34 mouse cellular contexts compared by ENCODE assay signal in the genomic region with DNA sequence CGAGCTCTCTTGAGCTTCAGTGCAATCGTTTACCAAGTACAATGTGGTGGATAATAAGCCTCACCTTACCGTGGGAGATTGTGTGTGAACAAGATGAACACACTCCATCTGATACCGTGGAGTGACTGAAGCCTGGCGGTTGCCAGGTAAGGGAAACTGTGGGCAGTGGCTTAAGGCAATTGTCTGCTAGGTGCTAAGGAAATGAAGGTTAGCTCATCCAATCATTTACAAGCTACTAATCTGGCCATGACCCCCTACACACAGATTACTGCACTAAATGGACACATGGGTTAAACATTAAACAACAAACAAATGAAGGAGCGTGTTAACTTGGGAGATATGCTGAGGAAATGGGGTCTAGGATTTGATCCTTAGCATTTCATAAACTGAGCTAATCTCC. TPM values are rescaled to one million over a fixed set of nuclear protein-coding genes. Genes with fewer than 3 reads are reported as not detected.
A peak's percentile ranks its signal among the peaks of the same experiment; 100 is the strongest.
DNase-seq lines count a peak whose midpoint lies in the region; ATAC-seq and TF ChIP-seq lines count a peak whose summit lies in the region.
"Had no signal": no experiment of that assay in that cellular context is flagged by ENCODE, and none has a peak within 500 bp of the region (broad histone marks: within the 10 kb centered on the region; RNA-seq: fewer than 3 reads in every experiment).

No protein-coding gene starts in this region.

- peaks cover 10% of the 10 kb centered on the region for H3K4me1 ChIP-seq in intestine, embryonic 15.5 days (replicated peaks)
- H3K4me1 ChIP-seq in liver, embryonic 15.5 days (replicated peaks) = peaks cover 22% of the 10 kb centered on the region
- H3K4me1 ChIP-seq in stomach, embryonic 15.5 days = 0 out of 2 replicates have a peak, but pooled peaks cover 8% of the 10 kb centered on the region
- peaks cover 3% of the 10 kb centered on the region for H3K4me1 ChIP-seq in hindbrain, postnatal 0 days (ENCODE audit: insufficient read depth, low read length)
- H3K4me1 ChIP-seq in midbrain, postnatal 0 days (ENCODE audit: insufficient read depth, low read length) = peaks cover under 1% of the 10 kb centered on the region; the same call in 1 of the 2 replicates

- H3K9ac ChIP-seq in intestine, embryonic 15.5 days = no peak overlapping the region
- H3K9ac ChIP-seq in liver, embryonic 15.5 days = no peak overlapping the region
- H3K9ac ChIP-seq in stomach, embryonic 15.5 days = no peak overlapping the region
- H3K9ac ChIP-seq in hindbrain, postnatal 0 days (replicated peaks; ENCODE audit: low read length) = no peak overlapping the region
- no peak overlapping the region for H3K9ac ChIP-seq in midbrain, postnatal 0 days (replicated peaks; ENCODE audit: low read length, poor library complexity, severe bottlenecking)
- H3K9ac ChIP-seq: embryonic facial prominence, embryonic 12.5 days; hindbrain, embryonic 14.5 days; limb, embryonic 12.5 days; midbrain, embryonic 13.5 days; neural tube, embryonic 15.5 days had no signal

- no peak for TF ChIP-seq CTCF in hindbrain, postnatal 0 days (IDR thresholded peaks at IDR 0.05; ENCODE audit: low read depth)
- no peak for TF ChIP-seq CTCF in midbrain, postnatal 0 days (IDR thresholded peaks at IDR 0.05)

- H3K36me3 ChIP-seq in intestine, embryonic 15.5 days = no peaks in the 10 kb centered on the region
- H3K36me3 ChIP-seq in liver, embryonic 15.5 days (replicated peaks) = no peaks in the 10 kb centered on the region
- H3K36me3 ChIP-seq in stomach, embryonic 15.5 days = no peaks in the 10 kb centered on the region
- H3K36me3 ChIP-seq in hindbrain, postnatal 0 days (ENCODE audit: insufficient read depth, low read length) = no peaks in the 10 kb centered on the region
- no peaks in the 10 kb centered on the region for H3K36me3 ChIP-seq in midbrain, postnatal 0 days (ENCODE audit: insufficient read depth, low read length)
- H3K36me3 ChIP-seq: embryonic facial prominence, embryonic 12.5 days; G1E; limb, embryonic 12.5 days; midbrain, embryonic 13.5 days; neural tube, embryonic 15.5 days had no signal

- peak; percentile 41 for DNase-seq in kidney, adult 9 months
- DNase-seq in kidney, postnatal 25 days = no peak
- DNase-seq in hindbrain, postnatal 0 days (ENCODE audit: low spot score) = no peak
- no peak for DNase-seq in adrenal gland, adult 18-20 months (ENCODE audit: low spot score in 2 of 2)
- DNase-seq in midbrain, postnatal 0 days (ENCODE audit: low spot score) = no peak
- DNase-seq: adrenal gland, postnatal 14 days; cerebellum, adult 11 months; cerebellum, adult 9-10 months; cerebellum, postnatal 36 days; embryo, embryonic 11 days; gastrocnemius, adult 2 months; gastrocnemius, postnatal 36 days; heart, adult 18-20 months; lung, adult 18-20 months; lung, postnatal 4 days; right cerebral cortex, postnatal 25 days; spleen, adult 18-20 months; thymus, postnatal 14 days had no signal

- peak; percentile 65 for ATAC-seq in intestine, embryonic 15.5 days
- peak; percentile 33; the same call in 1 of the 2 replicates for ATAC-seq in liver, embryonic 15.5 days (ENCODE audit: insufficient read depth)
- ATAC-seq in stomach, embryonic 15.5 days (ENCODE audit: insufficient read depth, low FRiP score, low read depth) = peak; percentile 61
- ATAC-seq in hindbrain, postnatal 0 days = no peak
- ATAC-seq in midbrain, postnatal 0 days (ENCODE audit: low FRiP score) = no peak
- ATAC-seq: forebrain, embryonic 14.5 days; inflammation-experienced regulatory T-cells, adult 6 months; lung, postnatal 0 days; midbrain, embryonic 13.5 days; Patski had no signal

- peak overlapping the region; percentile 42 for H3K4me2 ChIP-seq in intestine, embryonic 15.5 days (replicated peaks)
- peak overlapping the region; percentile 4; the same call in 1 of the 2 replicates for H3K4me2 ChIP-seq in liver, embryonic 15.5 days
- peak overlapping the region; percentile 27 for H3K4me2 ChIP-seq in stomach, embryonic 15.5 days
- H3K4me2 ChIP-seq in hindbrain, postnatal 0 days (ENCODE audit: low read depth, low read length) = no peak overlapping the region
- H3K4me2 ChIP-seq in midbrain, postnatal 0 days (ENCODE audit: low read depth, low read length, poor library complexity, severe bottlenecking) = no peak overlapping the region
- H3K4me2 ChIP-seq: embryonic facial prominence, embryonic 12.5 days; heart, embryonic 11.5 days; hindbrain, embryonic 14.5 days; limb, embryonic 12.5 days; midbrain, embryonic 13.5 days; neural tube, embryonic 15.5 days had no signal

- WGBS in intestine, embryonic 15.5 days = 64% methylated on average over 6 of the region's 6 CpGs
- 64% methylated on average over 6 of the region's 6 CpGs for WGBS in liver, embryonic 15.5 days (ENCODE audit: insufficient replicate concordance)
- WGBS in stomach, embryonic 15.5 days = 58% methylated on average over 6 of the region's 6 CpGs
- 77% methylated on average over 6 of the region's 6 CpGs for WGBS in hindbrain, postnatal 0 days
- WGBS in midbrain, postnatal 0 days = 74% methylated on average over 6 of the region's 6 CpGs

- no peaks in the 10 kb centered on the region for H3K27me3 ChIP-seq in intestine, embryonic 15.5 days (replicated peaks)
- H3K27me3 ChIP-seq in liver, embryonic 15.5 days = peaks cover 16% of the 10 kb centered on the region; the same call in 1 of the 2 replicates
- H3K27me3 ChIP-seq in stomach, embryonic 15.5 days (replicated peaks) = no peaks in the 10 kb centered on the region
- H3K27me3 ChIP-seq in hindbrain, postnatal 0 days (ENCODE audit: insufficient read depth, low read length) = peaks cover 10% of the 10 kb centered on the region; the same call in 1 of the 2 replicates
- peaks cover 9% of the 10 kb centered on the region; the same call in 1 of the 2 replicates for H3K27me3 ChIP-seq in midbrain, postnatal 0 days (ENCODE audit: insufficient read depth, low read length)
- H3K27me3 ChIP-seq: embryonic facial prominence, embryonic 12.5 days; Patski had no signal

- 0 out of 2 replicates have a peak overlapping the region, but pooled peaks have one; percentile 3 for H3K4me3 ChIP-seq in intestine, embryonic 15.5 days (replicated peaks)
- no peak overlapping the region for H3K4me3 ChIP-seq in liver, embryonic 15.5 days (replicated peaks)
- H3K4me3 ChIP-seq in stomach, embryonic 15.5 days (replicated peaks) = no peak overlapping the region
- H3K4me3 ChIP-seq in hindbrain, postnatal 0 days (ENCODE audit: low read length) = no peak overlapping the region
- H3K4me3 ChIP-seq in midbrain, postnatal 0 days (ENCODE audit: low read depth, low read length) = no peak overlapping the region
- H3K4me3 ChIP-seq: embryonic facial prominence, embryonic 12.5 days; gastrocnemius, adult 2 months; limb, embryonic 12.5 days; megakaryocyte, embryonic 14.5 days; midbrain, embryonic 13.5 days; neural tube, embryonic 15.5 days had no signal

- peak overlapping the region; percentile 34; the same call in 1 of the 2 replicates for H3K27ac ChIP-seq in intestine, embryonic 15.5 days
- peak overlapping the region; percentile 42; the same call in 1 of the 2 replicates for H3K27ac ChIP-seq in liver, embryonic 15.5 days (replicated peaks)
- peak overlapping the region; percentile 65 for H3K27ac ChIP-seq in stomach, embryonic 15.5 days
- no peak overlapping the region for H3K27ac ChIP-seq in hindbrain, postnatal 0 days
- no peak overlapping the region for H3K27ac ChIP-seq in midbrain, postnatal 0 days (ENCODE audit: low read depth, low read length)
- H3K27ac ChIP-seq: embryonic facial prominence, embryonic 12.5 days; gastrocnemius, adult 2 months; hindbrain, embryonic 14.5 days; kidney, postnatal 0 days; limb, embryonic 12.5 days; midbrain, embryonic 13.5 days; neural tube, embryonic 15.5 days had no signal

- H3K9me3 ChIP-seq in intestine, embryonic 15.5 days = no peaks in the 10 kb centered on the region
- no peaks in the 10 kb centered on the region for H3K9me3 ChIP-seq in liver, embryonic 15.5 days (replicated peaks)
- H3K9me3 ChIP-seq in stomach, embryonic 15.5 days = no peaks in the 10 kb centered on the region
- H3K9me3 ChIP-seq in hindbrain, postnatal 0 days (ENCODE audit: low read length) = no peaks in the 10 kb centered on the region
- H3K9me3 ChIP-seq in midbrain, postnatal 0 days (ENCODE audit: low read length) = no peaks in the 10 kb centered on the region
- H3K9me3 ChIP-seq: embryonic facial prominence, embryonic 12.5 days; G1E; limb, embryonic 12.5 days; midbrain, embryonic 13.5 days; neural tube, embryonic 15.5 days had no signal

RNA-seq across cellular contexts. Expression of a gene that starts 3.9 kb away (rescaled TPM):
- 243 and 244 TPM in 2 replicates for polyA plus RNA-seq in intestine, embryonic 15.5 days (2015; fragmentation: Nextera tagmentation; extraction: Ambion mirVana)
- 110 and 117 TPM in 2 replicates for polyA plus RNA-seq in liver, embryonic 15.5 days (2015; fragmentation: Nextera tagmentation; extraction: Ambion mirVana)
- polyA plus RNA-seq in stomach, embryonic 15.5 days (2015; fragmentation: Nextera tagmentation; extraction: Ambion mirVana) = 212 and 228 TPM in 2 replicates
- 88.3 and 90.0 TPM in 2 replicates for total RNA-seq in hindbrain, postnatal 0 days (2014; rRNA removed)
- 325 and 345 TPM in 2 replicates for polyA plus RNA-seq in hindbrain, postnatal 0 days (2015; fragmentation: Nextera tagmentation; extraction: Ambion mirVana)
- 100 to 1,000 TPM; 295 to 343 TPM for total RNA-seq in adrenal gland, adult 18-20 months (2021)
- 87.5 and 103 TPM in 2 replicates for total RNA-seq in midbrain, postnatal 0 days (2014; rRNA removed)
- polyA plus RNA-seq in midbrain, postnatal 0 days (2015; fragmentation: Nextera tagmentation; extraction: Ambion mirVana) = 356 and 379 TPM in 2 replicates

RNA-seq across cellular contexts. Expression of a gene that starts 35.3 kb away (rescaled TPM):
- 423 and 425 TPM in 2 replicates for polyA plus RNA-seq in intestine, embryonic 15.5 days (2015; fragmentation: Nextera tagmentation; extraction: Ambion mirVana)
- polyA plus RNA-seq in liver, embryonic 15.5 days (2015; fragmentation: Nextera tagmentation; extraction: Ambion mirVana) = 181 and 184 TPM in 2 replicates
- polyA plus RNA-seq in stomach, embryonic 15.5 days (2015; fragmentation: Nextera tagmentation; extraction: Ambion mirVana) = 387 and 458 TPM in 2 replicates
- 225 and 245 TPM in 2 replicates for total RNA-seq in hindbrain, postnatal 0 days (2014; rRNA removed)
- 236 and 242 TPM in 2 replicates for polyA plus RNA-seq in hindbrain, postnatal 0 days (2015; fragmentation: Nextera tagmentation; extraction: Ambion mirVana)
- total RNA-seq in adrenal gland, adult 18-20 months (2021) = 100 to 1,000 TPM; 222 to 247 TPM
- 196 and 198 TPM in 2 replicates for total RNA-seq in midbrain, postnatal 0 days (2014; rRNA removed)
- polyA plus RNA-seq in midbrain, postnatal 0 days (2015; fragmentation: Nextera tagmentation; extraction: Ambion mirVana) = 252 and 261 TPM in 2 replicates

Comparison
In these comparisons a context has a peak if more than half of its experiments do, and no peak if none do; other contexts are left out.
1. ATAC-seq: peak in intestine, embryonic 15.5 days (single experiment), liver, embryonic 15.5 days (single experiment) and stomach, embryonic 15.5 days (single experiment); none in hindbrain, postnatal 0 days (single experiment) and midbrain, postnatal 0 days (single experiment).
2. H3K27ac ChIP-seq: peak in intestine, embryonic 15.5 days (single experiment), liver, embryonic 15.5 days (single experiment) and stomach, embryonic 15.5 days (single experiment); none in hindbrain, postnatal 0 days (single experiment) and midbrain, postnatal 0 days (single experiment).
3. H3K4me2 ChIP-seq: peak in intestine, embryonic 15.5 days (single experiment), liver, embryonic 15.5 days (single experiment) and stomach, embryonic 15.5 days (single experiment); none in hindbrain, postnatal 0 days (single experiment) and midbrain, postnatal 0 days (single experiment).